Mouse (Mus musculus) adrenal gland, postnatal 10 days (tissue): ENCODE data around the gene Ulk3. TPM values are rescaled to one million over a fixed set of nuclear protein-coding genes. Genes with fewer than 3 reads are reported as not detected.

Experiments
- DNase-seq: peaks from one replicate; pipeline ENCODE4 v3.0.0; 2021; ENCODE audit warnings: mixed read lengths
- total RNA-seq, 2 experiments: library from RNA; stranded (reverse); gene quantifications; 2 replicates each; pipeline ENCODE4 v1.2.3; 2021

Gene Ulk3
- total RNA-seq, 2 experiments from 2014 or later, result 9.2 to 17.0 TPM

GRCm38 (mm10) chr9:57644442-57644943 is 55.2 kb downstream of the Ulk3 start:
- DNase-seq, result peak; percentile 49

DNA sequence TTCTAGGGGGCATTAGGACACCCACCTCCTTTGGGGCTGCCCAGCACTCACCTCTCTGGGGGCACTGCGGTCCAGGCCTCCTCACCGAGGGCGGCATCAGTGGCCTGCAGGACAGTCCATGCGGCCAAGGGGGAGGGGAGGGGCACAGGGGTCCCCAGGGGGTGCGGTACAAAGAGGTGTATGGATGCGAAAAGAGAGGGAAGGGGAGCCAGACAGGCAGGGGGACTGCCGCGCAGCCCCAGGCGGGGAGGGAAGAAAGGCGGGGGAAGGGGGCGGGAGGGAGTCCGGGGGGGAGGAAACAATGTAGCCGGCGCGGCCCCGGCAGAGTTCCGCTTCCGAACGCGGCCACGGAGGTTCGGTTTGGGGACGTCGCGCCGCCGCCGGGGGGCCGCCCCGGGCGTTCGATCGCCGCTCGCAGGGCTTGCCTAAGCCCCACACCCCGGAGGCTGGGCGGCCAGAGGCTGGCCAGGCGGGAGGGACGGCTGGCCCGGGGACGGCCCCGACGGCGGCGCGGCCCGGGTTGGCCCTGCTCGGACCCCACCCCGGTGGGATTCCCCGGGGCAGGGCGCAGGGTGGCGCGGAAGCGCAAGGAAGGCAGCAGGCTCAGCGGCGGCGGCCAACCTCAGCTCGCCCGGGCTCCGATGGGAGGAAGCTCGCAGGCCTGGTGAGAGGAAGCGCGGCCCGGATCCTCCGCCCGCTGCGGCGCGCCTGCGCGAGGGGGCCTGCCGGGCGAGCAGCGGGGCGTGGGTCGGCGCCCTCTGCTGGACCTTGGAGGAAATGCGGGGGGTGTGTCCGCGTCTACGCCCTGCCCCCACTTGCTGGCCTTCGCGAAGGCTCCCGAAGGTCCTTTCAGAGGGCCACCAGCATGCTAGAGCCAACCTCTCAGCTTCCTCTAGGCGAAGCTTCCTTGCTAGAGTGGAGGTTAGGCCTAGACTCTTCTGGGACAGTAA is 56.0 kb downstream of the Ulk3 start:
- peak; percentile 97 for DNase-seq

Other genes with a start within 250 kb of the Ulk3 start
- gene Ppcdc, start 149.3 kb upstream of the Ulk3 start, total RNA-seq, result 10 to 100 TPM; 13.9 to 21.9 TPM
- gene Scamp5, start 121.4 kb upstream of the Ulk3 start, total RNA-seq, result 10 to 100 TPM; 15.2 to 19.9 TPM
- 1 to 10 TPM; 1.8 to 3.6 TPM for gene Rpp25, start 85.4 kb upstream of the Ulk3 start, total RNA-seq
- 1,000 to 10,000 TPM; 1,277 to 1,442 TPM for gene Cox5a, start 68.2 kb upstream of the Ulk3 start, total RNA-seq
- gene Fam219b, start 51.9 kb upstream of the Ulk3 start, total RNA-seq, result 10 to 100 TPM; 19.6 to 23.4 TPM
- 10 to 100 TPM; 31.1 to 47.1 TPM for gene Mpi, start 36.7 kb upstream of the Ulk3 start, total RNA-seq
- gene Scamp2, start 28.5 kb upstream of the Ulk3 start, total RNA-seq, result 10 to 100 TPM; 42.9 to 48.5 TPM
- gene Cplx3, start 16.8 kb downstream of the Ulk3 start, total RNA-seq, result not detected
- not detected for gene Lman1l, start 31.3 kb downstream of the Ulk3 start, total RNA-seq
- 10 to 100 TPM; 61.5 to 63.7 TPM for gene Csk, start 64.2 kb downstream of the Ulk3 start, total RNA-seq
- 10 to 100 TPM; 14.5 to 36.5 TPM for gene Cyp1a2, start 94.3 kb downstream of the Ulk3 start, total RNA-seq
- under 1 TPM; 0.15 to 0.45 TPM for gene Cyp1a1, start 98.5 kb downstream of the Ulk3 start, total RNA-seq
- gene Edc3, start 119.1 kb downstream of the Ulk3 start, total RNA-seq, result 10 to 100 TPM; 11.7 to 12.0 TPM
- gene Clk3, start 176.4 kb downstream of the Ulk3 start, total RNA-seq, result 10 to 100 TPM; 65.3 to 79.1 TPM
- 1 to 10 TPM; 3.3 to 4.4 TPM for gene Arid3b, start 247.3 kb downstream of the Ulk3 start, total RNA-seq